Mouse (Mus musculus) lung, adult 2 months (tissue): ENCODE data around the gene Snapc2. TPM values are rescaled to one million over a fixed set of nuclear protein-coding genes. Genes with fewer than 3 reads are reported as not detected.

ENCODE experiments used
- DNase-seq: peaks from one replicate; pipeline ENCODE4 v3.0.0; 2022
- H3K4me1 ChIP-seq: fragments of 200-500 bp; 2 replicates; pipeline ENCODE4 v1.6.1; 2011; ENCODE audit warnings: low read length; ENCODE audit not compliant: control insufficient read depth, insufficient read depth
- H3K4me3 ChIP-seq: fragments of 200-500 bp; replicated peaks from 2 replicates; pipeline ENCODE3; 2011; ENCODE audit warnings: low read depth, mild to moderate bottlenecking, control low read depth, low read length; ENCODE audit errors: extremely low read depth
- CTCF ChIP-seq: fragments of 200-500 bp; IDR thresholded peaks from 2 replicates; pipeline ENCODE4 v1.5.1; 2011; ENCODE audit warnings: mild to moderate bottlenecking, low read length, control low read depth; ENCODE audit not compliant: insufficient read depth
- POLR2A ChIP-seq: fragments of 200-500 bp; IDR thresholded peaks from 2 replicates; pipeline ENCODE4 v1.6.1; 2011; ENCODE audit warnings: low read depth, mild to moderate bottlenecking, control low read depth, low read length, borderline replicate concordance; ENCODE audit errors: extremely low read depth
- WGBS: fragments of 180-500 bp; shearing (Covaris S2); methylation state at CpG from one replicate; pipeline ENCODE4 v1.1.7; 2018; 5-methylcytosine and 5-hydroxymethylcytosine counted together
- polyA plus RNA-seq: library from polyadenylated mRNA; depleted of rRNA; stranded (reverse); fragments of >200 nt; gene quantifications from 2 replicates; pipeline ENCODE4 v1.2.3, GENCODE M21; 2012

Gene Snapc2
- polyA plus RNA-seq, 1 experiment, result 34.5 TPM

GRCm38 (mm10) chr8:4230612-4231351 is 22.1 kb upstream of the Snapc2 start:
- H3K4me3 ChIP-seq, result no peak overlapping the region
- WGBS, result 50% methylated on average over 10 of the region's 10 CpGs
- TF ChIP-seq POLR2A, result no peak
- no peak for TF ChIP-seq CTCF
- DNase-seq, result peak; percentile 53
- H3K4me1 ChIP-seq, result no peaks in the 10 kb centered on the region

- DNase-seq, result no peak
These were observed 15.0 kb upstream of the Snapc2 start for GRCm38 (mm10) chr8:4237814-4238433.

GRCm38 (mm10) chr8:4238434-4239192 is 14.3 kb upstream of the Snapc2 start, which contains the start of the genes Map2k7 and Gm49320:
Gene Map2k7 (plus strand): TSS chr8:4238740.
Gene Gm49320 (plus strand): TSS chr8:4238865.
- DNase-seq, result peak; percentile 99
- H3K4me3 ChIP-seq, result peak within 1 kb of the TSS; percentile 95
- TF ChIP-seq CTCF, result peak; percentile 36
- peak; percentile 67; the same call in 1 of the 2 replicates for TF ChIP-seq POLR2A
- H3K4me1 ChIP-seq, result peaks cover 5% of the 10 kb centered on the region; the same call in 1 of the 2 replicates
- WGBS, result under 1% methylated on average over 71 of the region's 71 CpGs

More at GRCm38 (mm10) chr8:4237814-4238433, 15.0 kb upstream of the Snapc2 start:
- WGBS, result 12% methylated on average over 15 of the region's 15 CpGs
- Histone ChIP-seq H3K4me3 (peak overlapping the region; percentile 95), H3K4me1 (peaks cover 5% of the 10 kb centered on the region; the same call in 1 of the 2 replicates)
- TF ChIP-seq POLR2A (peak; percentile 47; the same call in 1 of the 2 replicates), CTCF (no peak)

- no peak for TF ChIP-seq CTCF
- TF ChIP-seq POLR2A, result no peak
- Histone ChIP-seq H3K4me1 (peaks cover 5% of the 10 kb centered on the region; the same call in 1 of the 2 replicates), H3K4me3 (peak overlapping the region; percentile 95)
- 7% methylated on average over 19 of the region's 19 CpGs for whole genome bisulfite sequencing
- no peak for DNase-seq
These were observed 13.5 kb upstream of the Snapc2 start for GRCm38 (mm10) chr8:4239193-4239890.

GRCm38 (mm10) chr8:4245061-4245460 is 7.8 kb upstream of the Snapc2 start:
- TF ChIP-seq POLR2A (no peak), CTCF (no peak)
- Histone ChIP-seq H3K4me3 (no peak overlapping the region), H3K4me1 (no peaks in the 10 kb centered on the region)
- WGBS, result 96% methylated on average over 5 of the region's 5 CpGs
- DNase-seq, result no peak

GRCm38 (mm10) chr8:4245737-4246136 is 7.1 kb upstream of the Snapc2 start:
- H3K4me1 ChIP-seq, result no peaks in the 10 kb centered on the region
- WGBS, result 86% methylated on average over 13 of the region's 13 CpGs
- TF ChIP-seq POLR2A (no peak), CTCF (no peak)

GRCm38 (mm10) chr8:4247241-4247640 is 5.6 kb upstream of the Snapc2 start:
- H3K4me3 ChIP-seq, result no peak overlapping the region
- H3K4me1 ChIP-seq, result no peaks in the 10 kb centered on the region
- DNase-seq, result no peak
- 82% methylated on average over 8 of the region's 8 CpGs for WGBS
- TF ChIP-seq CTCF, result no peak

More at GRCm38 (mm10) chr8:4245737-4246136, 7.1 kb upstream of the Snapc2 start:
- no peak overlapping the region for H3K4me3 ChIP-seq
- DNase-seq, result no peak

GRCm38 (mm10) chr8:4247951-4248540 is 4.8 kb upstream of the Snapc2 start, which contains the start of gene Tgfbr3l:
Gene Tgfbr3l (plus strand): TSS chr8:4248214.
- WGBS, result 80% methylated on average over 15 of the region's 15 CpGs
- TF ChIP-seq CTCF (no peak), POLR2A (no peak)
- H3K4me1 ChIP-seq, result peaks cover 2% of the 10 kb centered on the region; the same call in 1 of the 2 replicates
- DNase-seq, result no peak
- H3K4me3 ChIP-seq, result no peak within 1 kb of the TSS

GRCm38 (mm10) chr8:4249213-4249612 is 3.7 kb upstream of the Snapc2 start:
- TF ChIP-seq POLR2A (no peak), CTCF (no peak)
- Histone ChIP-seq H3K4me3 (no peak overlapping the region), H3K4me1 (peaks cover 7% of the 10 kb centered on the region)
- no peak for DNase-seq
- 31% methylated on average over 29 of the region's 29 CpGs for WGBS
